Mouse (Mus musculus) E14TG2a.4 (cell line): ENCODE results near the gene Cenpu.

Experiments
- H3K27me3 ChIP-seq: 2 replicates; pipeline ENCODE4 v1.6.1; 2014; ENCODE audit warnings: low read length, control low read depth; ENCODE audit not compliant: insufficient read depth
- H3K36me3 ChIP-seq: 2 replicates; pipeline ENCODE4 v1.6.1; 2014; ENCODE audit warnings: low read length, control low read depth; ENCODE audit not compliant: insufficient read depth
- H3K4me1 ChIP-seq: replicated peaks from 2 replicates; pipeline ENCODE4 v1.6.1; 2014; ENCODE audit warnings: low read depth, low read length, control low read depth
- H3K4me3 ChIP-seq: replicated peaks from 2 replicates; pipeline ENCODE4 v1.5.1; 2014; ENCODE audit warnings: mild to moderate bottlenecking, low read length
- H3K9me3 ChIP-seq: 2 replicates; pipeline ENCODE4 v1.6.1; 2014; ENCODE audit warnings: low read length, control low read depth
- CTCF ChIP-seq: conservative IDR thresholded peaks from 2 replicates; pipeline ENCODE4 v1.5.1; 2014; ENCODE audit warnings: low read length
- NANOG ChIP-seq: IDR thresholded peaks from 2 replicates; pipeline ENCODE4 v1.6.1; 2014; ENCODE audit warnings: borderline replicate concordance, low read length, mixed read lengths
- POU5F1 ChIP-seq: IDR thresholded peaks from 2 replicates; pipeline ENCODE4 v1.6.1; 2014; ENCODE audit warnings: low read length, borderline replicate concordance

Cenpu gene

DNA sequence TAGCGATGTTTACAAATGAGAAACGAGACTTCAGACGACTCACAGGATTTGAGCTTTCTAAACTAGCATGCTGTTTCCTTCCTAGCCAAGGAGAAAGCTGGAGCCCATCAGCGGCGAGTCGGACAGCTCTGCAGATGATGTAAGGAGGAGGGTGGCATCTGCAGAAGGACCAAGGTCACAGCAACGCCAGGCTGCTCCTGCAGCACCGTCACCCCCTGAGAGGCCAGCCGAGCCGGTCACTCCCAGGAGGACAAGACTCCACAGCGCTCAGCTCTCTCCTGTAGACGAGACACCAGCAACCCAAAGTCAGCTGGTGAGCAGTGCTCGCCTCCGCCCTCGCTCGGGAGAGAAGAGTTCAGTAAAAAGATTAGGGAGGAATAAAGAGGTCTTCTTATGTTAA lies 10.5 kb downstream of the Cenpu start:
- H3K4me1 ChIP-seq: peaks cover 14% of the 10 kb centered on the region
- H3K4me3 ChIP-seq: no peak overlapping the region
- no peak for TF ChIP-seq NANOG
- no peak for TF ChIP-seq CTCF
- no peak for TF ChIP-seq POU5F1

DNA sequence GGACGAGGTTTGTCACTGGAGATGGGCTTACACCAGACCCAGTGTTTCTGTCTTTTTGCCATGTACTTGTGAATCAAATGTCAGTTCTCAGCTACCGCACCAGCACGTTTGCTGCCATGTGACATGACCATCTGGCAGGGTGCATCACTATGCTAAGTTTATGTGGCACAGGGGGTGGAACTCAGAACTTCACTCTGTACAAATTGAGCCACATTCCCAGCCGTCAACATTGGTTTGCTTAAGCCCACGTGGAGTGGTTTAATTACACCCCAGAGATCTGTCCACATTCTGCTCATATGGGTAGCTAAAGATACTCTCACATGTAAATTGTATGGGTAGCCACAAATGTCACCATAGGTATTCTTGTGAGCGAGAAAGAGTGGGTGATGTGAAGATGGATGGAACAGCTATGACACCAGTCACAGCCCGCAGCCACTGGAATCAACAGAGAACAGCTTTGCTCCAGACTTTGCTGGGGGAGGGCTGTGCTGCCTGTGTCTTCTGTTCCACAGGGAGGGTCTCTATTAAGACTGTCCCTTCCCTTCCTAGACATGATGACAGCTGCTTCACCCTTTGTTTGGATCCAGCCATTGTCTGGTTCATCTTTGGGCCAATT lies 15.2 kb downstream of the Cenpu start:
- H3K27me3 ChIP-seq: no peaks in the 10 kb centered on the region
- no peaks in the 10 kb centered on the region for H3K9me3 ChIP-seq
- TF ChIP-seq POU5F1: no peak
- no peak for TF ChIP-seq NANOG
- no peak for TF ChIP-seq CTCF
- H3K36me3 ChIP-seq: peaks cover 85% of the 10 kb centered on the region
- H3K4me3 ChIP-seq: no peak overlapping the region
- H3K4me1 ChIP-seq: peaks cover 37% of the 10 kb centered on the region

More for the DNA sequence above, 10.5 kb downstream of the Cenpu start:
- Histone ChIP-seq H3K27me3 (no peaks in the 10 kb centered on the region), H3K36me3 (peaks cover 94% of the 10 kb centered on the region), H3K9me3 (no peaks in the 10 kb centered on the region)

DNA sequence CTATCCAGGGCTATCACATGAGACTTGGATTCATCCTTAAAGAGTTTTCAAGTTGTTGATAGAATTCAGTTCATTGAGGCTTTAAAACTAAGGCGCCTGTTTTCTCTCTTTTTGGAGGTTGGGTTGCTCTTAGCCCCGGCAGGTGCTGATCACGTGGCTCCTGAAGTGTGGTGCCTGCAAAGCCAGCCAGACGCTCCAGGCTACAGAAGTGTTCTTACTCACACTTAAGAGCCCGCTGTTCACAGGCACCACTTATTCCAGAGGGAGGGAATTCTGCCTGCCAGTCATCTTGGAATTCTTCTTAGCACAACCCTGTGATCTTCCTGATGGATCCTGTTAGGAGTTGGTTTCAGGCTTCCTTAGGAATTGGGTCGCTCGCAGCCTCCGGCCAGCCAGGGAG lies 16.1 kb downstream of the Cenpu start:
- Histone ChIP-seq H3K4me1 (peaks cover 46% of the 10 kb centered on the region), H3K36me3 (peaks cover 84% of the 10 kb centered on the region), H3K9me3 (no peaks in the 10 kb centered on the region), H3K4me3 (no peak overlapping the region), H3K27me3 (no peaks in the 10 kb centered on the region)
- no peak for TF ChIP-seq CTCF
- no peak for TF ChIP-seq NANOG
- TF ChIP-seq POU5F1: no peak

DNA sequence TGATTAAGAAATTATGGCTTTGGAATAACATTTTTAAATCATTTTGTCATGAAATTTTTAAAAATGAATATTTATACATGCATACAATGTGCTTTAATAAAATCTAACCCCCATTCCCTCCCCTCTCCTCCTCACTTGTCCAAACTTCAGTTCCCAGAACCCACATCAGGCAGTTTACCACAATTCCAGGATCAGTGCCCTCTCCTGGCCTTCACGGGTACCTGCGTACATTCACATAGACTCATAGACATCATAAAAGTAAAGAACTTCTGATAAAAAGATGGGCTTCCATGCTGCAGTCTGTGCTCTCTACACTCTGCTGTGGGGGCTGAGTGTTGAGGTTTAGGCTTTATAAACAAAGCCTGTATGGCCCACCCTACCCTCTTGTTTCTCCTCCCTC lies 17.1 kb downstream of the Cenpu start:
- Histone ChIP-seq H3K9me3 (no peaks in the 10 kb centered on the region), H3K4me1 (peaks cover 49% of the 10 kb centered on the region), H3K36me3 (peaks cover 76% of the 10 kb centered on the region), H3K4me3 (no peak overlapping the region), H3K27me3 (no peaks in the 10 kb centered on the region)
- TF ChIP-seq POU5F1 (no peak), CTCF (peak; percentile 25)

DNA sequence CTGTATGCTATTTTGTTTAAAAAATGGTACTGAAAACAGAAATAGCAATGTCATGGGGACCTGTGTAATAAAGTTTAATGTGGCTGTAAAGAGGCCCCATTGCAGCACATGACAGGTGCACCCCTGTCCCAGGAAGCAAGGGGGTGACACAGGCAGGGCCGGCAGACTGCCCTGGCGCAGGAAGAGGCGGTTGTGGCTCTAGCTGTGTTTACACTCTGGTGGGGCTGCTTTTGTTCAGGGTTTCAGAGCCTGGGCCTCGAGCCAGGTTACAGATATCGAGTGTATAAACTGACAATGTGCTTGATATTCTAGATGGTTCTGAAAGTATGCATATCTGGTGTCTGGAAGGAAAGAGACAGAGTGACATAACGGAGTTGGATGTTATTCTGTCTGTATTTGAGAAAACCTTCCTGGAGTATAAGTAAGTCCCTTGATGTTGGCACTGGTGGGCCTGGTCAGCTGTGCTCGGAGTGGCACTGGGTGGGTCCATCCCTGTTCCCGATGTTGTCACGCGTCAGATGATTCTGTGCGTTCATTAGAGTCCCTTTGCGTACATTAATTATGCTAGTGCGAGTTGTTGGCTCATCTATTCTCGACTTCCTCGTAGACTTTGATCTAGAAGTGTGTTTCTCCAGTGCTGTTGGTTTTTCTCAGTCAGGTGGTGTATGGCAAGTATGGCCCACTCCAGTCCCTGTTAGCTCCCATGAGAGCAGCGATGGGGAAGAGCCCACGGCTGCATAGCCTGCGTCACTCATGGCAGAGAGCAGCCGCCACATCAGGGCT lies 18.0 kb downstream of the Cenpu start:
- no peak overlapping the region for H3K4me3 ChIP-seq
- peaks cover 77% of the 10 kb centered on the region for H3K36me3 ChIP-seq
- H3K9me3 ChIP-seq: no peaks in the 10 kb centered on the region
- no peak for TF ChIP-seq POU5F1
- TF ChIP-seq NANOG: no peak
- TF ChIP-seq CTCF: no peak
- peaks cover 58% of the 10 kb centered on the region for H3K4me1 ChIP-seq
- no peaks in the 10 kb centered on the region for H3K27me3 ChIP-seq

DNA sequence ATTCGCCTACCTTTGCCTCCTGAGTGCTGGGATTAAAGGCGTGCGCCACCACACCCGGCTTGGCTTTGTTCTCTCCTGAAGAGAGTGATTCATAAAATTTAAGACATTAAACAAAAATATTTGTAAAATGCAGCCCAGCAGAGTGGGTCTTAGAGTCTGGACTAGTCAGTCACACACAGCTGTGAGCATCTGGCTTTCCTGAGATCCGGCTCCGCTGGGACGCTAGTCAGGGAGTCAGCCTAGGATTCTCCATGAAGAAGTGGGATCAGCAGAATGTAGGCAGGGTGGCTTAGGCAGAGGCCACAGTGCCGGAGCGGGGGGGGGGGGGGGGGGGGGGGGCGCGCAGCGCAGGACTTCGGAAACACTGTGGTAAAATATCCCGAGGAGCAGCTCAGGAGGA lies 18.8 kb downstream of the Cenpu start:
- no peaks in the 10 kb centered on the region for H3K27me3 ChIP-seq
- peaks cover 66% of the 10 kb centered on the region for H3K4me1 ChIP-seq
- H3K9me3 ChIP-seq: no peaks in the 10 kb centered on the region
- TF ChIP-seq POU5F1 (no peak), CTCF (no peak), NANOG (no peak)
- no peak overlapping the region for H3K4me3 ChIP-seq
- peaks cover 77% of the 10 kb centered on the region for H3K36me3 ChIP-seq

DNA sequence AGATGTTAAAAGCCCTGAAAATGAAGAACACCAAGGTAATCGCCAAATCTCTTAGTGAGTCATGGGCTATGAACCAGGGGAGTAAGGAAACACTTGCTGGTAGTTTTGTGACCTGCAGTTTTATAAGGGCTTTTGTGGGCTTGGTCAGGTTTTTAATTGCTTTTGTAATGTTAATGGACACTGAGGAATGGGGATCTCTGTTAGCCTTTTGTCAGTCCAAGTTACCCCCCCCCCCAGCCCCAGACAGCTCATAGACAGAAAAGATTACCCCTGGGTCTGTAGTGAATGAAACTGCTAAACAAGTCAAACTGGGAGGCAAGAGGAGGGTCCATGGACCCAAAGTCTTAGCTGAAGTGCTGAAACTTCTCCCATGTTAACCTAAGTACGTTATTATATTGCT lies 21.6 kb downstream of the Cenpu start:
- H3K4me1 ChIP-seq: peaks cover 57% of the 10 kb centered on the region
- no peaks in the 10 kb centered on the region for H3K9me3 ChIP-seq
- H3K4me3 ChIP-seq: no peak overlapping the region
- no peak for TF ChIP-seq CTCF
- no peak for TF ChIP-seq NANOG
- no peak for TF ChIP-seq POU5F1
- H3K36me3 ChIP-seq: peaks cover 78% of the 10 kb centered on the region
- H3K27me3 ChIP-seq: no peaks in the 10 kb centered on the region

DNA sequence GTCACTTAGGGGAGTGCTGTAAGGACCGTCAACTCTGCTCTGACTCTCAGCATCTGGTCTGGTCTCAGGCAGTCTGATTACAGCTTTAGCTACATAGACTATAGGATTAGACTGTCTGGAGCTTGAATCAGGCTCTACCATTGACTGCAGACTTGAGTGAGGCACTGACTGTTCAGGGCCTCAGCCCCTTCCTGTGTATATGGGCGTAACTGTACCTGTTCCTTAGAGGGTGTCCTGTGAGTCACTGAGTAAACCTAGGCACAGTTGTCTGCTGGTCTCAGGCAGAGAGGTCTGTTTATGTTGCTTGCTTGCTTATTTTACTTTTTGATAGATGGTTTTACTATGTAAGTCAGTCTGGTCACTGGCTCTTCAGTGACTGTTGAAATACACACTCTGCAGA lies 22.1 kb downstream of the Cenpu start:
- H3K27me3 ChIP-seq: no peaks in the 10 kb centered on the region
- peaks cover 57% of the 10 kb centered on the region for H3K4me1 ChIP-seq
- no peaks in the 10 kb centered on the region for H3K9me3 ChIP-seq
- peaks cover 78% of the 10 kb centered on the region for H3K36me3 ChIP-seq
- H3K4me3 ChIP-seq: no peak overlapping the region
- TF ChIP-seq NANOG (no peak), POU5F1 (no peak), CTCF (no peak)
